Mouse (Mus musculus) ZHBTc4 (cell line): ENCODE results near the gene Gab1.

Experiments used
- DNase-seq: peaks from one replicate; pipeline ENCODE4 v3.0.0-alpha.2; 2011; ENCODE audit warnings: low read depth, low spot score

Gene Gab1

DNA sequence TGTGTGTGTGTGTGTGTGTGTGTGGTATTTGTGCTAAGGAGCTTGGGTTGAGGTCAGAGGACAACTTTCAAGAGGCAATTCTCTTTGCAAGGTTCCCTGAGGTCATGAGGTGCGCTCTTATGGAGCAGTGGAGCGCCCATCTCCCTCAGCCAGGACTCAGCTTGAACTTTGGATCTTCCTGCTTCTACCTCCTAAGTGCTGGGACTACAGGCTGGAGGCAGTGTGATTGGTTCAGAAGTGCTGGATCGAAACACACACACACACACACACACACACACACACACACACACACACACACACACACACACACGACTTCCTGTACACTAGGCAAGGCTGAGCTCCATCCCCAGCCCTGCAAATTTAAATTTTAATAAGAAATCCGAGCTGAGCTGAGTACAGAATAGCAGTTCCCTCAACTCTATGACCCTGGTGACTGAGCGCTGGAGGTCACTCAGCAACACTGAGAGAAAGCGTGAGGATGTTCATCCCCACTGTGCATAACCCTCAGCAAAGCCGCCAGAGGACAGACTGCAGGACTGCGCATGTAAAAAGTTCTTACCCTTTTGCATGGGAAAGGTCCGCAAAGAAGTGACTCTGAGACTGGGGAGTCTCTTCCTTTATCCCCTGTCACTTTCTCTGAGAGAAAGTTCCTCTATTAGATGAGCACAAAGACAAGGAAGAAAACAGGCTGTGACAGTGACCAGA lies 6.4 kb downstream of the Gab1 start:
- peak; percentile 42 for DNase-seq

DNA sequence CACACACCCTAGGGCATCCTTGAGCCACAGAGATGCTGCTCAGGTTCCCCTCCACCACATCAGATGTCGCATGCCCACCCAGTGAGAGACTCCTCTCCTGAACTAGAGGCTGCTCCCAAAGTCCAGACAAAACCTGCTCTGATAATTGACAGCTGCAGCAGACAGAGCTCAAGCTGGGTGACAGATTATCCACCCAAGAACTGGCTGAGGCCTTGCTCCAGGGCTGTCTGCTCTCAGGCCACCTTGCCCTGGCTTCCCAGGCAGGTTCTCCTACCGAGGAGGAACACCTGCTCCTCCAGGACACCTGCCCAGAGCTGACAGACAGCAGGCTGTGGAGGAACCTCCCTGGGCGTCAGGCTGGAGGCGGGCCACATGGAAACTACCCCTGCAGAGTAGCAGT lies 7.6 kb downstream of the Gab1 start:
- peak; percentile 43 for DNase-seq

DNA sequence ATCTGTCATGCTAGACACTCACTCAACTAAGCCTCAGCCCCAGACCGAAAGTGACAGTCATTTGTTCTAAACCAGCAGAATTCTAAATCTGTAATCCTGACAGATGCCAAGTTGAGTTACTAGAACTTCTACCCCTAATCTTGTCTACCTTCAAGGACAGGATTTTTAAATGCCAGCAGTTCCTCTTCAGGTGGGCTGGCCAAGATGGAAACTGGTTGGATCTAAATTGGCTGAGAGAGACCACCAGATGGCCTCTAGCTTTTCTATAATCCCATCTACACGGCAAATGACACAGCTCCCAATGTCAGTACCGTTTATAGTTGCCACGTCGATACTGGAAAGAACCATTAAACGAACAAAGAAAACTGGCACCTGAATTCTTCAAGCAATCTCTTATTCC lies 8.9 kb downstream of the Gab1 start:
- DNase-seq: no peak

DNA sequence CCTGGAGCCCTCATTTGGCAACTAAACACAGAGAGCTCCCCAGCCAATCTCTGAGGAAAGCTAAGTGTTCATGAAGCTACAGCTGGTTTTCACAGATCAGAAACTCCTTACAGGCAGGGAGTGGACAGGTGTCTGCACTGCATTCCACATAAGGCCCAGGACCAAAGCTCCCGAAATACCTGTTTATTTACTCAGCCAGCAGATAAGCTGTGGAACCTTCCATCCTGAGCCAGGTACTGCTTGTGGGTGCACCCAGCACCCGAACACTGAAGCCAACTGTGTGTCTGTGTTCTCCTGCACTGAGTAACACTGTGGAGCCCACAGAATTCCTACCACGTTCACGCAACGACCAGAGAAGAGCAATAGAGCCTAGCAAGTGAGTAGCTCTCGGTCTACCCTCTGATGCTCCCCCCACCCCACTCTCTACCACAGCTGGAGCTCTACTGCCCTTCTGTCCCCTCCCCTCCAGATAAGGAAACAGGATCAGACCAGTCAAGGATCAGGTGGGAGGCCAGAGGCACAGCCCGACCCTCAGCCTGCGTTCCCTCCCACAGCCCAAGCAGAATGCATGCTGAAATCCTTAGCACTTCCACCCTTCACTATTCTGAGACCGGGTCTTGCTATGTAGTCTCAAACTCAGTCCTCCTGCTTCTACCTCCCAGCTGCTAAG lies 9.6 kb downstream of the Gab1 start:
- DNase-seq: peak; percentile 67

DNA sequence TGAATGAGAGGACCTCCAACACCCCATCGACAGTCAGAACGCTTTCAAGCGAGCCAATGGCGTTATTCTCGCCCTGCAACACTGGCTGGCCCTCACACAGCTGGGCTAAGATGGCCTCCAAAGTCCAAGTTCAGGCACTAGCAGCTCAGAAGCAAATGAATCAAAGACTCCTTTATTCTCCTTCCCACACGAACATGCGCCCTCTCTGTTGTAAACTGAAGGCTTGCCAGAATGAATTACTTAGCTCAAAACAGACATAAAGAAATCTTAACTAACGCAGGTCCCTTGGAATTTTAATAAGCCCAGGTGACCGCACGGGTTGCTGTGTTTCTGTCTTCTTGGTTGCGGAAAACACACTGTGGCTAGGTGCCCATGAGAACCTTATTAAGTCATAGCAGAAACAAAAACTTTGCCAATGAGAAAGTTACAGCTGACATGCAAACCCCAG lies 10.4 kb downstream of the Gab1 start:
- no peak for DNase-seq

DNA sequence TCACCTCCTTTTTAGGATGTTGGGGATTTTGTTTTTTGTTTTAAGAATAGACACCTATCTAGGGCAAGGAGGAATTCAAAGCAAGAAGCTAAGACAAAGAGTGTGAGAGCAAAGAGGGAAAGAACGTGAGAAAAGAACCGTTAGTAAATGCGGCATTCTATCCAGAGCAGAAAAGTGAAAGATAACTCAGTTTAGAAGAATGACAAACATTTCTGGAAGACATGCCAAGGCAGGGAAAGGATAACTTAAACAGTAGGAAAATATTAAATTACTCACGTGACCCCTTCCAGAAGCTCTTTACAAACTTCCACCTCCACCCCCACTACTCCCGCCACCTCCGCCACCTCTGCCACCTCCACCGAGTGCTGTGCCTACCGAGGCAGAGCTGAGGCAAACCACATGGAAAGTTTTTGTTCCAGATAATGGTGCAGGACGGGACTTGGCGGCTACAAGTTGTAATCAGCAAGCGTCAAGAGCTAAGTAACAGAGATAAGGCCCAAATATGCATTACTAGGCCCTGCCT lies 11.5 kb downstream of the Gab1 start:
- DNase-seq: no peak

DNA sequence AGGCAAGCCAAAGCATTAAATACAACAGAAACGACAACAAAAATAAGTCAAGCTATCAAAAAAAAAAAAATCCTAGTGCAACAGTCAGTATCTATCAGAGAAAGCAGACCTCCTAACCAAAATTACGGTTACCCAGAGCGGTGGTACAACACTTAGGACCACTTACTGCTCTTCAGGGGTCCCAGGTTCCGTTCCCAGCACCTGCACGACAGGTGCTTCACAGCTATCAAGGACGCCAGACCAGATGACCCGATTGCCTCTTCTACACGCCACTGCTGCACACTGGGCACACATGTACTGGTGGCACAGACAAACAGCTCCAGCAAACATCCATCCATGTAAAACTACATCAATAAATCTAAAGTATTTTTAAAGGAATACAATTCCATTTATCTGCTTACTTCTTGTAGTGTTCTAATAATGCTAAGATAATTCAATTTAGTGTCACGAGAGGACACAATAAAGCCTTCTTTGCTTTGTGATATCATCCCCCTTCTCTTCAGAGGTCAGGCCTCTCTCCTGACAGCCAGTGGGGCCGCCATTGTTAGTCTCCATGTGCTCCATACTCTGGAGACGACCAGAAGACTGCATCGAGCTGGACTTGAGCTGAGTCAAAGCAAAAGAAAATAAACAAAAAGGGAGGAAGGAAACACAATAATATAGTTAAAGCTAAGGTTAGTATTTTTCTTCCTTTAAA lies 12.2 kb downstream of the Gab1 start:
- no peak for DNase-seq

DNA sequence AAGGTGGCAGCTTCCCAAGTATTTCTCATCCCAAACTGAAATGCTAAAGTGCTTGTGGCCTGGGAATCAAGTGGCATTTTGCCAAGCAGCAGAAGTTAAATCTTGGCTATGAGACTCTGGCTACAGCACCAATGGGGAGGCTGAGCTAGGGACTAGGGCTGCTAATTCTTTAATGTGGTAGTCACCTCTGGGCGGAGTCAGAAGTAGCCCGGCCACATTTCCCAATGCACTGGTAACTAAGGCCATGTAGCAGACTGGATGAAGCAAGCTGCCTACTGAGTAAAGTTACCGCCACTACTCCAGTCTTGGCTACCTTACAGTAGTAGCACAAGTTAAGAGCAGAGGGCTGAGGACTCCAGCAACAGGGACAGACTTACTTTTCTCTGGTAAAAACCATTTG lies 12.7 kb downstream of the Gab1 start:
- no peak for DNase-seq

DNA sequence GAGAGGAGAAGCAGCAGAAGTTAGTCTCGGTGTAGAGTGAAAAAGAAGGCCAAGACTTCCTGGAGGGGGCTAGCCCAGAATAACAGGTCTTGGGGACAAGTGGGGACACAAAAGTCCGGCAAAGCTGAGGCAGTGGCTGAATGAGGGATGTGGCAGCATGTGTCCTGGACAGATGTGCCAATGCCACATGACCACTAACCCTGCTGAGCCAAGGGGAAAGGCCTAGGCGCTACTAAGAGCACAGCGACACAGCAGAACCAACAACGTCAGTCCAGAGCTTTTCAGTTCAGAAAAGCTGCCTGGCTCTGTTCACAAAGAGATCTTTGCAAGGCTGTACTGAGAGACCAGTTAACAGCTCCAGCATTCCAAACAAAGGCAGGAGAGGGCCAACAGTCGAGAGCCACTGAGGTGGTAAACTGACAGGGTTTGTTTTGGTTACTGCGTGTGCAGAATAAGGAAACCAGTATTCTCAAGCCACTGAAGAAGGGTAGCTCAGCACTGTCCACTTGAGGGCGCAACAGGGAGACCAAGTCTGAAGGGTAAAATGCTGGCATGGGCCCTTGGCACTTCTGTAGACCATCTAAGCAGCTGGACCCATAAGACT lies 15.0 kb downstream of the Gab1 start:
- DNase-seq: no peak

DNA sequence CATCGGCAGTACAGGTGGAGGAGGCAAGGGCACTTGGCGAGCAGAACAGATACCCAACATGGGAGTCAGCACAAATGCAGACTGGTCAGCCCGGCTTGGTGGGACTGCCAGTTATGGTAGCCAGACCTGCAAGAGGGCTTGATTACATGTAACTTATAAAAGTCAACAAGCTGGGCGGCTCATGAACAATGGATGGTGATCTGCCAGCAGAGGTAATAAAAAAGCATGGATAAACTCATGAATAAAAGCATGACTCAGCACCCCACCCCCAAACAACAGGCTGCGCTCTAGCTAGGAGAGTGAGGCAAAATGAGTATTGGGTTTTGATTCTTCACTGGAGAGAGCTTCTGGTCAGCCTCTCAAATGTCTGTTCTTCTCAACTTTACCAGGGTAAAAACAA lies 16.9 kb downstream of the Gab1 start:
- no peak for DNase-seq

DNA sequence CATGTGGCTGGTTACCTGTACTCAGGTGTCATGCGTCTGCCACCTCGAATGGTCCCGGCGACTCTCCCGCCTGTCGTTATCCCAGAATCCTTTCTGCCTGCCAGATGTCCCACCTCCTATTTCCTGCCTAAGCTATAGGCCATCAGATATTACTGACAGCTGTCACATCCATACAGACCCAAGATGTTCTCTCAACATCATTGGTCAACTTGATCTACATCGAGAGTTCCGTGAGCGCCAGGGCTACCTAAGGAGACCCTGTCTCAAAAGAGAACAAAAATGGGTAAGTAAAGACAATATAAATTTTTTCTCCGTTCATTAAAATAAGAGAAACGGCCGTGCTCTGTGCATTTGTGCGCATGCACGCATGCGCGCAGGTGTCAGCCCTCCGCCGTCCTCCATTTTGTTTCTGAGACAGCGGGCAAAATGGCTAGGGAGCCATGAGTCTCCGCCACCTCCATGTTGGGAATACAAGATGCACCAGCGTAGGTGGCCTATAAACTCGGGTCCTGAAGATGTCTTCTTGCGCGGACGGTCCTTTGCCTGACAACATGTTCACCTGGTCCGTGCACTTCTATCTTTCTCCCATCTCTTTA lies 21.0 kb downstream of the Gab1 start:
- peak; percentile 89 for DNase-seq

DNA sequence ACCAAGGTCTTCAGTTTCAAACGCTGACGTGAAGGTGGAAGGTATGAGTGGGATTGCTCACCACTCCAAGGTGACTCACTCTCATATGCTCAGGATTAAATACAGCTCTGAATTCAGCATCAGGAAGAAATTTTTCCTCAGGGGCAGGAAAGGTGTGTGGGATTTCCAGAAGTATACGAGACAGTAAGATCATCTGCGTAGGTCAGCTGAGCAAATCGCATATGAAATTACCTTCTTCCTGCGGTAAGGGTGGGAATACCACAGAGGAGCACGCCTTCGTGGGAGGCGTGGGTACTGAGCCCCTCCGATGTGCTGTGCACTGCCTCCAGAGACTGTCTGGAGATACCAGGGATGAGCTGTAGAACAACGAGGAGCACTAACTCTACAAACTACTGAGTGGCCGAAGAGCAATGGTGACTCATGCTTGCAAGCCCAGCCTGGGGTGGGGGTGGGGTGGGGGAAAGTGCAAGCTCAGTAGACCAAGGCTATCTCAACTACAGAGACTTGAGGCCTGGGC lies 22.4 kb downstream of the Gab1 start:
- no peak for DNase-seq

DNA sequence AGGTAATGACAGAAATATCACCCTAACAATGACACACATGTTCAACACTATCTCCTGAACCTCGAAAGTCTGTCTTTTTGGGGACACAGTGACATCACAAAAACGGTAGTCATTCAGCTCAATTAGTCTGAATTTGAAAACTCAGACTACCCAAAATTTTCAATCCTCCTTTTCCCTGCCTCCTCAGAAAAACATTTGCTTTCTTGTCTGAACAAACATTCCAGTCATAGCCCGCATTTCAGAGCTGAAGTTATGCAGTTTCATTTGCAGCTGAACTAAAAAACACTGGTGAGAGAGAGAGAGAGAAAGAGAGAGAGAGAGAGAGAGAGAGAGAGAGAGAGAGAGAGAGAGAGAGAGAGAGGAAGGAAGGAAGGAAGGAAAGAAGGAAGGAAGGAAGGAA lies 23.2 kb downstream of the Gab1 start:
- no peak for DNase-seq

DNA sequence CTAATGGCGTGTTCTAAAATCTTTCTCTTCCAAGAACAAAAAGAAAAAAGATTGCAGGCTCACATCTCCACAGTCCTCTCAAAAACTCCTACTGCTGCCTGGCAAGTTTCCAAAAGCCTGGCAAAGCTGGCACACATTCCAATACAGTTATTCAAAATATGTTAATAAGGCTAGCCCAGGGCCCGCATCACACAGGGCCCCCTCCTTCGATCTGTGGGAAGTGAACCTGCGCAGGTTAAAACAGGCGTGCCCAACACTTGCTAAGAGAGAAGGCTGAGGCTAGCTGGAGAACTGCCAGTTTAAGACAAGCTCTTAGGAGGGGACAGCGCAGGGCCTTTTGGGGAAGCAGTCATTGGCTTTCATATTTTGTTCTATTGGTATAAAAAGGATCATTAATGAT lies 23.7 kb downstream of the Gab1 start:
- DNase-seq: no peak

DNA sequence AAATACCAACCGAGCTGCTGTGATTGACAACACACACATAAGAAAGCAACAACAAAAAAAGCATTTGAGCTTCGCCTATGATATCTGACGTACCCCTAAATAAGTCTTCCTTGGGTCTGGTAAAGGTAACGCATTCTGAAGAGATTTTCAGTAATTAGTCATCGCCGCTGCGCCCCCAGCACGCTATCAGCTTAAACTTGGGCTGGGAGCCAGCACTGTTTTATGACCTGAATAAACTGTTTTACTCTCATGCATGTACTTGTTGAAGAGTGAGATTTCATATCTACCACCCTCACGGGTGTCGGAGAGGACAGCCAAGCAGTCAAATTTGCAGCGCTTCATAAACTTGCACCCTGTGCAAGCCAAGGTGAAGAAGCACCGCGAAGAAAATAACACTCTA lies 26.7 kb downstream of the Gab1 start:
- DNase-seq: no peak

DNA sequence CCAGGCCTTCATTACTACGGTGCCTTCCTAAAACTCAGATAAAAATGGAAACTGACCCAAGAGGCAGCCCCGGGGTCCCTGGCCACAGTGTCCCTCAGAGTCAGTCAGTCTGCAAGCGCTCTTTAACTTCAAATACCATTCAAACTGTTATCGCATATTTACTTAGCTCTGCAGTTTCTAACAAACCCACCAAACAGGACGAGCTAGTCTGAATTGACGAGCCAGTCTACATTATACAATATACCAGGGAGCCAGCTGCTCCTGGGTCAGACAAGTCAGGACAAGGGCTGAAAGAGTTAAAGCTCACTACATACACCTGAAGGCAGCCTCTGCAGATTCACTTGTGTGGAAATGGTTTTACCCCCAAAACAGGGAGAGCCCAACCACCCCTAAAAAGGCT lies 27.1 kb downstream of the Gab1 start:
- DNase-seq: no peak

DNA sequence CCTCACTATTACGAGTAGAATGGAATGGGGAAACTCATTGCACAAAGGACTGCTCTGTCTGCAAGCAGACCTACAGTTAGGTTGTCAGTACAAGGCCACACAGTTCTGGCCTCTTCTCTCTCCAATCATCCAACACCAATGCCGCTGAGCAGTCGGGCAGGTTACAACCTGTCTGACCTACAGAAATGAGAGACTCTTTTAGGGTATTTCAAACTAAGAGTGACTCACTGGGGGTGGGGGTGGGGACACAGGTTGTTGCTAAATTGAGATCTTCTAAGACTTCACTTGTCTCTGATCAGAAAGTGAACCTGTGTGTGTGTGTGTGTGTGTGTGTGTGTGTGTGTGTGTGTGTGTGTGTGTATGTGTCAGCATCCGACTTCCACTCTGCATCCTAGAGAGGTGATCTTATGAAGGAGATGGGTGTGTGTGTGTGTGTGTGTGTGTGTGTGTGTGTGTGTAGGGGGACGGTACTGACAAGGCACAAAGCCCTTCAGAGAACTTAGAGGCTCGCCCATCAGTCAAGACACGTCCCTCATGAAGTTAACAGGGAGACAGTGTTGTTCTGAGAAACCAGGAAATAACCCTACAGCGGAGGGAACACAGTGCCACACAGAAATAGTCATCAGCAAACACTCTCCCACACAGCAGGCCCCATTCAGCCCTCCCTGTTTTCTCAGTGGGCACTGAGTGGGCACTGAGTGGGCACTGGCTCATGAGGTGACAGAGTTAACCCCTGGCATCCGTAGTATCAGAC lies 27.7 kb downstream of the Gab1 start:
- DNase-seq: no peak

DNA sequence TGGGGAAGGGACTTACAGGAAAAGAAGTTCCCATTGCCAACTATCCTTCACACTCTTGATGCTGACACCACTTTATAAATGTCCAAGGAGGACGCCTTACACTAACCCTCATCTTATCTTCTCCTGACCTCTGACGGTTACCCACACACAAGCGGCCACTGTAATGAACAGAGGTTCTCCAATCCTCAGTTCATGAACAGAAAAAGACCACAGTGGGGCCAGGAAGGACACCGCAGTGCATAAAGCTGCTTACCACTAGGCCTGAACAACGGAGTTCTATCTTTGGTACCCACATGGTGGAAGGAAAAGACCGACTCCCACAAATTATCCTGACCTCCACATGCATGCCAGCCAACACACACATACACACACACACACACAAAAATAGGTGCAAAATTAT lies 28.7 kb downstream of the Gab1 start:
- DNase-seq: no peak

DNA sequence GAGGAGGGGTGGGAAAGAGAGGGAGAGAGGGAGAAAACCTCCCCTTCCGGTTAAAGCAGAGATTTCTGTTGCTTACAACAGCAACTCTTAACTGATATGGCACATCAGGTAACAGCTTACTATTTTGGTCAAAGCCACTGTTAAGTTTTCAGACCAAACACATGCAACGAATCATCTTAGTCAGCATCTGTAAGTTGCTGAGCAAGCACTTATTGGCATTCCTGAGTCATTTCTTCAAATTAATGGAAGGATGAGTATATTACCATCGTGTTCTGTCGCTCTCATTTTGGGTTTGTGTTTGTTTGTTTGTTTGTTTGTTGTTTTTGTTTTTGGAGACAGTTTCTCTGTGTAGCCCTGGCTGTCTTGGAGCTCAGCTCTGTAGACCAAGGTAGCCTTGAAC lies 30.3 kb downstream of the Gab1 start:
- no peak for DNase-seq

DNA sequence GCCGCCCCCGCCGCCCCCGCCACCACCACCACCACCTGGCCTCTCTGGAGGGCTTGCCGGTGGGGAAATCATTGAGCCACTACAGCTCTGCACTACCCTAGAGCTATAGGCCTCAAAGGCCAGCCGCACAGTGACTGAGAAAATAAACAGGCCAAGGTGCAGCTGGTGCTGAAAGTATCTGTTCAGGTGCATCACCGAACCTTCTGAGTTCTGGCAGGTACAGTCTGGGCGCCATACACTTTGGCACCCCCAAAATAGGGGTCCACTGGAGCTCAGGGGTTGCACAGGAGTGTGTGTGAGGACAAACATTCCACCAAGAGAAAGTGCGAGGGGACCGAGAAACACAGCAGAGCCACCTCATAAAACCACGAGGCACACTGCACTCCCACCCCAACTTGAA lies 31.7 kb downstream of the Gab1 start:
- no peak for DNase-seq

DNA sequence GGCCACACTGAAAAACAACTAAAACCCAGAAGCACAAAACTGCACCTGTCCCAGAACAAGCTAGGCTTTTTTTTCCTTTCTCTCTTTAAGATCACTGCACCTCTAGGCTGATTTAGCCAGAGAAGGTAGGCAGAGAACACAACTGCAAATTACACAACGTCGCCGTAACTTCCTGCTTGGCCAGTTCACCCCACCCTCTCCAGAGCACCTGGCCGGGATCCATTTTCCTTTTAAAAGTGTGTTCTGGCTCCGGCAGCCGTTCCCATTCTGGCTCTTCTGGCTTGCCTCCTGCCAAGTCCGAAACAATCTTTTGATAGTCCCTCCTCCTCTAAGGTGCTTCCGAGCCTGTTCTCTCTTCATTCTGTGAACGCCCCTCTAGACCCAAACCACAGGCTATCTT lies 32.4 kb downstream of the Gab1 start:
- DNase-seq: no peak
